Mouse (Mus musculus) T-helper 1 cell (primary cell): ENCODE measurements around the gene Hist2h2be.
"Not testable (repeated sequence)": the region's sequence is repeated elsewhere in the genome, so short reads cannot be mapped to it uniquely, and the experiment has no call there.

Source experiments
- in situ Hi-C: fragments of 300-600 bp; cut with MboI, MseI; formaldehyde crosslinking; loops from one replicate; pipeline ENCODE4 v1.15.1; 2025; ENCODE audit warnings: high pct_unique_total_duplicates

The Hist2h2be gene

DNA sequence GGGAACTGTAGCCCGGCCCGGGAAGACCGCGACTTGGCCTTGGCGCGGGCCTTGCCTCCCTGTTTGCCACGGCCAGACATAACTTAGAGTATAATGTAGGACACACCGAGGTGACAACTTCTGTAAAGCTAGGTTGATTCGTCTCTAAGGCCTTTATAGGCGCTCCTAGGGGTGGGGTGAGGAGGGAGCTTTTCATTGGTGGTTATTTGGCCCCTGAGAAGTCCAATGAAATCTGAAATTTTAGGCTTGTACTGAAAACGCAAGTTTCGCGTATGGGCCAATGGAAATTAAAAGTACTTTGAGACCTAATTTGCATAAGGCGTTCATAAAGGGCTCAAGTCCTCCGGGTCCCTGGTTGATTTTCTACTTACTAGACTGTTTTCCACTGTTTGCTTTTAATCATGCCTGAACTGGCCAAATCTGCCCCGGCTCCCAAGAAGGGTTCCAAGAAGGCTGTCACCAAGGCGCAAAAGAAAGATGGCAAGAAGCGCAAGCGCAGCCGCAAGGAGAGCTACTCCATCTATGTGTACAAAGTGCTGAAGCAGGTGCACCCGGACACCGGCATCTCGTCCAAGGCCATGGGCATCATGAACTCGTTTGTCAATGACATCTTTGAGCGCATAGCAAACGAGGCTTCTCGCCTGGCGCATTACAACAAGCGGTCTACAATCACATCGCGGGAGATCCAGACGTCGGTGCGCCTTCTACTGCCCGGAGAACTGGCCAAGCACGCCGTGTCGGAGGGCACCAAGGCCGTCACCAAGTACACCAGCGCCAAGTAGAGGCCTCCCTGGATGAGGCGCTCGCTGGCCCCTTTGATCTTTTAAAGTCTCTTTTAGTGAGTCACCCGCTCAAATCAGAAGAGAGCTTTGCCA lies at the start of gene Hist2h2be, which contains the start of gene Hist2h2ac:
TSS of gene Hist2h2be (plus strand) at position 355 of the 875 bp plus-strand sequence.
TSS of gene Hist2h2ac (minus strand) at position 116 of the 875 bp plus-strand sequence.
- in situ Hi-C loops, result no loop called here

DNA sequence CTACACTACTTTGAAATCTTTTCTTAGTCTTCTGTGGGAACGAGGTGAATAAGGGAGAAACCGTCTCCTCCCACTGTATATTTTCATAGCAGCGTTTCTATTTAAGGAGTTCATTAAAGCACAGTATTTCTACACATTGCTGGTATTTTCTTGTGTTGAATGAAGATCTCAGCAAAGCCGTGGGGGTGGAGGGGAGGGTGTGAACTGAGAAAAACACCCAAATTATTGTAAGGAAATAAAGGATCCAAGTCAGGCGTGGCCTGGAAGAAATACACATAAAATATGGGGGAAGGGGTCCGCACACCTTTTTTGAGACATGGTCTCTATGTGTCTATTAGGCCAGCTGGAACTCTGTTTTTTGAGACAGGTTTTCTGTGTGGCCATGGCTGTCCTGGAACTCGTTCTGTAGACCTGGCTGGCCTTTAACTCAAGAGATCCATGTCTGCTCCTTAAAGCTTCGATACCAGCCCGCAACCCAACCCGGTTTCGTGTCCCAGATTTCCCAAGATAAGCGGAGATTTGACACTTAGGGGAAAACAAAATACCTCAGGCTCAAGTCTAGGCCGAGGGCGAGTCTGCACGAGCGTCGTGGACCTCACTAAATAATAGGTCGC lies 49.2 kb upstream of the Hist2h2be start:
- in situ Hi-C loops, result no loop called here

DNA sequence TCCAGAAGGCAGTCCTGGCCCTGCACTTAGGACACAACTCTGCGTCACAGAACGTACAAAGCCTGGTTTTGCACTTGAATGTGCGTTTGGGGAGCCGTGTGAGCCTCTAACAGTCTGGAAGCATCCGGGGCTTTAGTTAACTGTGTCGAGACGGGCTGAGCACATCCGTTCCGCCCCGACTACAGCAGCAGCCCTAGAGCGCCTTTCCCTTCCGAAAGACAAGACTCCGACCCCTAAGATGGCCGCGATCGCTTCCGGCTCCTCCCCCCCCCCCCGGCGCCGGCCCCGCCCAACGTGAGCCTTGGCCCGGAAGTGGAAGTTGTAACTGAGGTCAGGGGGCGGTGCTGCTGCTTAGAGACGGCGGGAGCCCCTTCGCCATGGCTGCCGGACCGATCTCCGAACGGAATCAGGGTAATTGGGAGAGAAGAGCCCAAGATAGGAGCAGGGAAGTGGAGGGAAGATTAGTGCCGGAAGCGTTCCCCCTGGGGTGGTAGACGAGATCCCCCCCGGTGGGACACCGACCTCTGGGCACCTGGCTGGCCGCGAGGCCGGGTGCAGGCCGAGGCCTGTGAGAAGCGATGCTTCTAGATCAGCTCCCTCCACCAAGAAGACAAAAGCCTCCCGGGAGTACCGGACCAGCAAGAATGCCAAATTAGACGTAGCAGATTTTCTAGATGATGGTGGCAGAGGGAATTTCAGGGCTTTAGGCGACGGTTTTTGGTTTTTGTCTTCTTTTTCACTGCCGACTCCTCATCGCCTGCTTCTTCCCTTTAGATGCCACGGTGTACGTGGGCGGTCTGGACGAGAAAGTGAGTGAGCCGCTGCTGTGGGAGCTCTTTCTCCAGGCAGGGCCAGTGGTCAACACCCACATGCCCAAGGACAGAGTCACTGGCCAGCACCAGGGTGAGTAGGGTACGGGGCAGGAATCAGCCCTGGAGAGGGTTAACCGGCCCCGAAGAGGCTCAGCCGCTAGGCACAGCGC lies 48.4 kb upstream of the Hist2h2be start, which contains the start of gene Sf3b4:
TSS of gene Sf3b4 (plus strand) at position 136 of the 982 bp plus-strand sequence.
- in situ Hi-C loops, result no loop called here

DNA sequence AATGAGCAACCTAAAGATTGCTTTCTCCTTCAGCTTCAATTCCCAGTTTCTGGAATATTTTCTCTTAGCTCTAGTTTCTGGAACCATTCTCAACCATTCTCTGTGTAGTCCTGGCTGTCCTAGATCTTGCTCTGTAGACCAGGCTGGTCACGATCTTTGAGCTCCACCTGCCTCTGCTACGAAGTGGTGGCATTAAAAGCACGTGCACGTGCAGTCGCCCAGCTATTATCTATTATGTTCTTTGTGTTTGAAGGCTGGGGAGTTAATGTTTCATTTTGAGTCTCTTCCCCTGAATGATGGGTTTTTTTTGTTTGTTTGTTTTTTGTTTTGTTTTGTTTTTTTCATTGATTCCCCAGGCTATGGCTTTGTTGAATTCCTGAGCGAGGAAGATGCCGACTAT lies 47.7 kb upstream of the Hist2h2be start:
- in situ Hi-C loops, result no loop called here

DNA sequence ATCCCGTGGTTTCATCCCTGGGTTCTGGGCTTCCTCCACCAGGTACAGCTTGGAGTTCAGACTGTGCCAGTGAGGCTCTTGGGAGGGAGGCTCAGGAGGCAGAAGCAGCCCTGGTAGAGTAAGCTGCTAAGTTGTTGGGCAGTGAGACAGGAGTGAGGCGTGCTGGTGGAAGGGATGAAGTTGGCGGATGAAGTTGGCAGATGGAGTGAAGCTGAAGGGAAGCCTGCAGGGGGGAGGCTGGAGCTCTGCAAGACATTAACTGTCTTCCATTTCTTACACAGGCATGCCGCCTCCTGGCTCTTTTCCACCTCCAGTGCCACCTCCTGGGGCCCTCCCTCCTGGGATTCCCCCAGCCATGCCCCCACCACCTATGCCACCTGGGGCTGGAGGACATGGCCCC lies 46.9 kb upstream of the Hist2h2be start:
- in situ Hi-C loops, result not testable (repeated sequence)

DNA sequence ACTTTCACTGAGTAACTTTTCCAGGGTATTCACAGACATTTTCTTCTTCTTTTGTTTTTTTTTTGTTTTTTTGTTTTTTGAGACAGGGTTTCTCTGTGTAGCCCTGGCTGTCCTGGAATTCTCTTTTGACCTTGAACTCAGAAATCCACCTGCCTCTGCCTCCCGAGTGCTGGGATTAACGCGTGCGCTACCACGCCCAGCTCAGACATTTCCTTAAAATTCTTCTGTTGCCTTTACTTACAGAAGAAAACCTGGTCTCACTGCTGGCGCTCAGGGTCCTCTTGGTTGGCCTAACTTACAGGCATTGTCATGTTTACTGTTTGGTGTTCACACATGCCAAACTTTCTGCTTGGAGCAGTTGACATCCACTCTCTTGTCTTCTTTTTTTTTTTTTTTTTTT lies 45.7 kb upstream of the Hist2h2be start:
- in situ Hi-C loops, result loop anchor here (5.0 kb wide), 1 partner anchor 57 kb away; no protein-coding TSS in a partner anchor

DNA sequence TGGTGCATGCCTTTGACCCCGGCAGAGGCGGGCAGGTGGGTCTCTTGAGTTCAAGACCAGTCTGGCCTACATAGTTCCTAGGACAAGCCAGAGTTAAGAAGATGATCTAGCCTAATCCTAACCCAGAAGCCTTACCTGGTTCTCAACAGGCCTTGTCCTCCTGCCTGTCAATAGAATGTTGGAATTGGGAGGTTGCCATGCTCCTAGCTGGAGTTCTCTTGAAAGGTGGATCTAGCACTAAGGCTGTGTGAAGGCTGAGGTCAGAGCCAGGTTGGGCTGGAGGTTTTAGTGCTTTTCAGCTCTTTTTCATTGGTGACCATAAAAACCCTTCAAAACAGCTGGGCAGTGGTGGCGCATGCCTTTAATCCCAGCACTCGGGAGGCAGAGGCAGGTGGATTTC lies 42.5 kb upstream of the Hist2h2be start:
- in situ Hi-C loops, result loop anchor here (5.0 kb wide), 1 partner anchor 54 kb away; no protein-coding TSS in a partner anchor

DNA sequence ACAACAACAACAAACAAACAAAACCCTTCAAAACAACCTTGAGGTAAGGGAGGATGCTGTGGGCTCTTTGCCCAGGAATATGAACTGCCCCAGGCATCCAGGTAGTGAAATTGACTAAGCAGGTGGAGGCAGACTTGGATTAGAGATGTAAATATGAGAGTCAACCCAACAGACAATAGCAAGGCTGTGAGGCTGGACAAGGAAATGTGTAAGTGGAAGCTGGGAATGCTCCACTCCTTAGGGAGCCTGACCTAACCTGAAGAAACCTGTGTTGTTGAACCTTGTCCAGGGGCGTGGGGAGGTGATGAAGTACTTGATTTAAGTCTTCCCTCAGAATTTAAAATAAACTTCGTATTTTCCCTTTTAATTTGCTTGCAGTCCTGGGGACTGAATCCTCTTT lies 42.0 kb upstream of the Hist2h2be start:
- in situ Hi-C loops, result loop anchor here (5.0 kb wide), 1 partner anchor 53 kb away; no protein-coding TSS in a partner anchor

DNA sequence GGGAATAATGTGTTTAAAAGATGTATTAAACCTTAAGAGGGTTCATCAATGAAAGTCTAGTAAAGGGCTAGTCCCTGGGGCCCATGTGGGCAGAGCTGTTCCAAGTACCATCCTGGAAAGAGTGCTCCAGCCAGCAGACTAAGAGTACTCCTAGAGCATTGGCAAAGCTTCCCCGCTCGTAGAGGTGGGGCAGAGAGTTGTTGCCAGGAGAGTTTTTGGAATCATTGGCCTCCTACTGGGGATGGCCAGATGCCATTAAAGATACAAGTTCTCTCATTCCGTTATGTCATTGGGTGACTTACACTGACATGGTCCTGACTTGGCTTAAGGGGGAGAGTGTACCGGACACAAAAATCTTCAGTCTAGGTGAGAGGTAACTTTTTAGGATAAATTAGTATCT lies 41.4 kb upstream of the Hist2h2be start:
- in situ Hi-C loops, result loop anchor here (5.0 kb wide), 1 partner anchor 53 kb away; no protein-coding TSS in a partner anchor

DNA sequence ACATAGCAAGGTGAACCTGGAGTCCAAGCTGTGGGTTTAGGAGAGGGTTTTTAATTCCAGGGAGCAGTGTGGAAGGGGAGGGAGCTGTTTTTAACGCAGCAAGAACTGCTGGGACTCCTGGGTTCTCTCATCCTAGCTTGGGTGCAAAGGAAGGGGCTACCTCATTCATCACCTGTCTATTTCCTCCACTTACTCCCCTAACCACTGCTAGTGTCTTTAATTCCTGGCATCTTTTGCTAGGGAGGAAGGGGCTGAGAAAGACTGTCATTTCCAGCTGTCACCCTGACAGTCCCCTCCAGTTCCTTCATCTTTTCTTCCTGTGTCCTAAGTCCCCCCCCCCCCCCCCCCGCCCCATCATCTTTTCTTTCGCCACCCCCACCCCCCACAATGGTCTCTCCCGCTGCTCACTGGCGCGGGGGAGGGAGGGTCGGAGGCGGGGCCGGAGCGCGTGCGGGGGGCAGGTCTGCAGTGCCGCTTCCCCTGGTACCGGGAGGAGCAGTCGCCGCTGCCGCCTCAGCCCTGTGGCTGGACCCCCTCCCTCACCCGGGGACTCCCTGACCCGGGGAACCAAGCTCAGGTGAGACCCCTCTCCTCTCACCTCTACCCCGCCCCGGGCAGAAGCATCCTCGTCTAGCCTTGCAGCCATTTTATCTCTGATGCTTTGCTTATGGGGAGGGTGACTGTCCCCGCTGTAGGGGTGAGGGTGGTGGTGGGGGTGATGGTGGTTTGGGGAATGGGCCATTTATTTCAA lies 40.0 kb upstream of the Hist2h2be start, which contains the start of gene Sv2a:
TSS of gene Sv2a (plus strand) at position 425 of the 751 bp plus-strand sequence.
- in situ Hi-C loops, result no loop called here

DNA sequence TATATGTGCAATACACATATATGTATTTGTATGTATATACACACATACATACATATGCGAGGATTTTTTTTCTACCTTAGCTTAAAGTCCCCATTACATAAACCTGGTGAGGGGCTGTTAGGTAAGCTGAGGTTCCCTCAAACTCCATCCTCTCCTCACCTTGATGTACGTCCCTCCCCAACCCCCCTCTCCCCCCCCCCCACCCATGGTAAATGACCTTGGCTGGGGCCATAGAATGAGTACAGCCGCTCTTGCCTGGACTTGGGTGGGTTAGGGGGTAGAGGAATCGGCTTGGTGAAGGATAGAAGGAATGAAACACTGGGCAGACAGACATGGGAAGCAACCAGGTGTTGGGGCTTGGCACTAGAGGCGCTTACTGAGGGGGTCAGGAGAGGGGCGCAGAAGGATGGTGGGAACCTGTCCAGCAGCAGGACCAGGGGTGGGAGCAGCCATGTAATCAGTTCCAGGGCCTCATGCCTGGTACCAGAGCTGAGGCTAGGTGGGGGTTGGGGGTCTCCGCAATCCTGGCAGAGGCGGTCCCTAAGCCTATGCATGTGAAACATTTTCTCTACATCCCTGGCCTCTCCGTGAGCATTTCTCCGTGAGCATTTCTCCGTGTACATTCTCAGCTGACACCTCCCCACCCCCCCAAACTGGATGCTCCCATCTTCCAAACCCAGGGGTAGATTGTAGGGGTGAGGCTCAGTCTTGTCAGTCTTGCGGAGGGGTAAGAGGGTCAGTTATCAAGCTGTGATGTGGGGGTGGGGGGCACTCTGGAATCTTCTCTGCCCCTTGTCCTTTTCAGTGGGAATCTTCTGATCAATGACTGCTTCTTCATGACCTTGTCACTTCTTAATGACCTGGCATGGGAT lies 39.2 kb upstream of the Hist2h2be start:
- in situ Hi-C loops, result no loop called here

DNA sequence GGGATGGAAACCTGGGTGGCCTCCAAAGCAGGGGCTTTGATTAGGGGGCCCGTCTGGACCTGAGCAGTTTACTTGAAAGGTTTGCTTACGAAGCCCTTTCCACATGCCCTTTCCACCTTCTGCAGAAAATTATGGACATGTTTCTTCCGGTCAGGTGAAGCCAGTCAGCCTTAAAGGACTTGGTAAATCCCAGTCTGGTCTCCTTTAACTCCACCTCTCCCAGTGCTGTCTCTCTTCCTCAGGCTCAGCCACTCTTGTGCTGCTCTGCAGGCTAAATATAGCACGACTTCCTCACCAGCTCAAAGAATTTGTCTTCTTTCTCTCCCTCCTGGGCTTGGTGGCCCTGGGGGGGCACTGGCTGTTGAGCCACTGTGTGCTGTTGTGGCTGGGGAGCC lies 38.5 kb upstream of the Hist2h2be start:
- in situ Hi-C loops, result no loop called here

DNA sequence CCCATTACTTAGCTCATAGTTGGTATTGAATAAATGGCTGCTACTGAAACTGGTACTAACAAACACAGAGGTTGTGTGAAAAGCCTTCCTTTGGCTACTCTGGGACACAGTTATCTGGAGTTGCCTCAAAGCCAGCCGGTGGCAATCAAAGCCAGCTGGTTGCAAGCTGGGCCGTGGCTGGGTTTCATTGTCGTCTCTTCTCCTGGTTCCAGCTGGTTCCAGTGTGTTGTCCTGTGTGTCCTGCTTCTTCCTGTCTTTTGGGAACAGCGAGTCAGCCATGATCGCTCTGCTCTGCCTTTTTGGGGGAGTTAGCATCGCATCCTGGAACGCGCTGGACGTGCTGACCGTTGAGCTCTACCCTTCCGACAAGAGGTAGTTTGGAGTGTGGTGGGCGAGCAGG lies 27.9 kb upstream of the Hist2h2be start:
- in situ Hi-C loops, result no loop called here

DNA sequence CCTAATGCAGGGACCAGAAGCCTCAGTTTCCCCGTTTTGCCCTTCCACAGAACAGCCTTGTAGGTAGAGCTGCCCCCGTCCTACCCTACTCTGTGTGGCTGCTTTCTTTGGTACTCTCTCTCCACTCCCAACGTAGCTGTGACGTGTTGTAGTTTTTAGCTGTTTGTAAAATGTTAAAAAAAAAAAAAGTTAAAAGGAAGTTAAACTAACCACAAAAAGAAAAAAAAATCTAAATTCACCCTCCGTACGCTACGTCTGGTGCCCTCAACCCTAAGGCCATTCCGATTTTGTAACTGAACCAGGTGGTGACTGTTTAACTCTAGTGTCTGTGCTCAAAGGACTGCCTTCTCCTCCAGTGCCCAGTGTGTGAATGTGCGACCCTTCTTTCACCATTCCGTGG lies 26.0 kb upstream of the Hist2h2be start:
- in situ Hi-C loops, result no loop called here

DNA sequence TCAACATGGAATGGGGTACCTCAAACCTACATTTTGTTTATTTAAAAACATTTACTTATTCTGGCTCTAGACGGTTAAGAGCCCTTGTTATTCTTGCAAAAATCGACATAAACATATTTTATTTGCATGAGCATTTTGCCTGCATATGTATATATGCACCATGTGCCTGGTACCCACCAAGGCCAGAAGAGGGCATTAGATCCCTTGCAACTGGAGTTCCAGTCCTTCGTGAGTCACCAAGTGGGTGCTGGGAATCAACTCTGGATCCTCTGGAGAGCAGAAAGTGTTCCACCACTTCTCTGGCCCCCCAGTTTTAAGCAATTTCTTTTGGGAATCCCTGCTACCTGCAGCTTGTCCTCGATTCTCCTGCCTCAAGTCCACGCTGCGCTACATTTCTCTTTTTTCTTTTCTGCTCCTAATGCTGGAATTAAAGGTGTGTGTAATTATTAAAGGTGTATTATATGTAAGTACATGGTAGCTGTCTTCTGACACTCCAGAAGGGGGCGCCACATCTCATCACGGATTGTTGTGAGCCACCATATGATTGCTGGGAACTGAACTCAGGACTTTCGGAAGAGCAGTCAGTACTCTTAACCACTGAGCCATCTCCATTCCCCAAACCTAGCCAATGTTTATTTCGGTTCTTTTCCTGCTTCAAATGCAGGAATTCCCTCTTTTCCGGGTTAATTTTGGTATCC lies 25.2 kb upstream of the Hist2h2be start:
- in situ Hi-C loops, result no loop called here

DNA sequence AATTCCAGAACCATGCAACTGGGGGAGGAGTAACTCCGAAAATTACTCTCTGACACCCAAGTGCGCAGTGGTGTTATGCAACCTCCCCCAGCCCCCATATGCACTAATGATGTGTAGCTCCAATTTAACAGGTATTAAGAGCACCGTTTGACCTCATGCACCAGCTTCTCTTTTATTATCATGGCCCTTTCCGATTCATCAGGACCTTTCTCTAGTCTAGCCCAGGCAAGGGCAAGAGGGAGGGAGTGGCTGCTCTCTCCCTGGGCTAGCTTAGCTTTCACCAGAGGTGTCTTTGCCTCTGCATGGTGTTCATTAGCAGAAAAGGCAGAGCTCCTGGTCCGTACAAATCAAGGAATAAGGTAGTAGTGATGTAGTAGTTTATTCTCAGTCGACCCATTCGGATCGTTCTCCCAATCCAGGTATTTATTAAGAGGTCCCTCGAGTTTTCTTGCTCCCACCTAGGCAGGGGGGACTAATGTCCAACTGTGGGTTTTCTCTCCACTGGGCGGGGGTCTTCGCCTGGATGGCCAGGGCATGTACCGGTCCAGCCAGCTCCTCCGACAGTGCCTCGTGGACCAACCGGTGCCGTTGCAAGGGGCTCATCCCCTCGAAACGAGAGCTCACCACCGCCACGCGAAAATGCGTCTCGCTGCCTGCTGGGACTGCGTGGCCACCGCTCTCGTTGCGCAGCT lies 24.3 kb upstream of the Hist2h2be start:
- in situ Hi-C loops, result no loop called here

DNA sequence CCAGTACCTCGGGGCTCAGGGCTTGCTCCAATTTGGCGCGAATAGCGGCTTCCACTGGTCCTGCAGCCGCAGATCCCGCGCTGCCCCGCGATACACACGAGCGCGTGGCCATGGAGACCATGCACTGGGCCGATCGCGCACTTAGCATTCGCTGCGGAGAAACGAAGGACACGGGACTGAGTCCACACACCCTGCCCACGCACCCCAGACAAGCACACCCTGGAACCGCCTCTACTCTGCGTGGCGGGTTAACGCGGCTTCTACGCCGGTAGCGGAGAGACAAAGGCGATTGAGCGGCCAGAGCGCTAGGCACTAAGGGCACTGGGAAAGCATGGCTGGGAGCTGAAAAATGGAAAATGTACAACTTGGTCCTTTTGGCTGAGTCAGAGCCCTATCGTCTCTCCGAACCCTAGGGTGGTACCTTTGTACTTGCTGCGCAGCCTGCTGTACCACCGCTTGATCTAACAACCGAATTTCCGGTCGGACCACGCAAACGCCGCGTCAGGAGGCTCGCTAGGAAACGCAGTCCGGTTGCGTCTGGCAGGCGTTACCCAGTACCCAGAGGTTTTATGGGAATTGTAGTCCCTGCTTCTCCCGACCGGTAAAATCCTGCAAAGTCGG lies 23.7 kb upstream of the Hist2h2be start:
- in situ Hi-C loops, result no loop called here

DNA sequence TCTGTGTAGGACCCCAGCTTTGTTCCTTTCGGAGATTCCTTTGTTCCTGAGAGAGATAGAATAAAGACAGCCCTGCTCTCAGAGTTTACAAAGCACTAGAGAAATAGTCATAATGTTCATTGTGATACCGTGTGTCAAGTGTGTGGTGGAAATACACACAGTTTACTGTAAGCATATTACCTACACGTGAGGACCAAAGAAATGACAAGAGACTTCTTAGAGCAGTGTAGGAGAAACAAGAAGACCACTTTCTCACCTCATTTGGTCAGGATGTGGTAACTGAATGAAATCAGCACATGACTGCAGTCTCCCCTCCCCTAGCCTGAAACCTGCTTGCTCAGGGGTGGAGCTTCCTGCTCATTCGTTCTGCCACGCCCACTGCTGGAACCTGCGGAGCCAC lies 22.7 kb upstream of the Hist2h2be start:
- in situ Hi-C loops, result no loop called here
